Mouse (Mus musculus) layer of hippocampus, adult 11-12 months (tissue): ENCODE measurements around the gene Timm23.
A peak's percentile ranks its signal among the peaks of the same experiment; 100 is the strongest.
"Not testable (repeated sequence)": the region's sequence is repeated elsewhere in the genome, so short reads cannot be mapped to it uniquely, and the experiment has no call there.

Source experiments
- DNase-seq: peaks from one replicate; pipeline ENCODE4 v3.0.0; 2022; ENCODE audit warnings: low spot score

Timm23 gene

DNA sequence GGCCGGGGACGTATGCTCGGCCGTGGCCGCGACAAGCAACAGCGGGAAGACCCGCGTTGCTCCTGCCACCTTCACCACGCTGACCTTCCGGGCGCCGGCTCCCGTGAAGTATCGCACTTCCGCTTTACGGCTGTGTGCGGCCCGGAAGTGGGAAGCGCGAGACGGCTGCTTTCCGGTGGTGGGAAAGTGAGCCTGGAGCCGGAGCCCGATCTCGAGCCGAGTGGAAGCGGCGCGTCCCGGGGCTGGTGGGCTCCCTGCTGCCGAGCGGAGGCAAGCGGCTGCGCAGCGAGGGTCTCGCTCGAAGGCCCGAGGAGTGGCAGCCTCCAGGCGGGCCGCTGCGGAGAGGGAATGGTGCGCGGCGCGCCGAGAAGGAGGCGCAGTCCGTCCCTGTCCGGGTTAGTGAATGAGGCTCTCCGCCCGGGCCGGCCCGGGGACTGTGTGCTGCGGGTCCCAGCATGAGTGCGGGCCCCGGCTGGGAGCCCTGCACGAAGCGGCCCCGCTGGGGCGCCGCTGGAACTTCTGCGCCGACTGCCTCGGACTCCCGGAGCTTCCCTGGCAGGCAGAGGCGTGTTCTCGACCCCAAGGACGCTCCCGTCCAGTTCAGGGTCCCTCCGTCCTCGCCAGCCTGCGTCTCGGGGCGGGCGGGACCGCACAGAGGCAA, at the start of gene Timm23, which contains the start of gene Parg:
Gene Timm23, minus strand, starts transcription at position 108 of the 661 bp plus-strand sequence.
Gene Parg, plus strand, starts transcription at position 159 of the 661 bp plus-strand sequence.
- peak; percentile 87 for DNase-seq

DNA sequence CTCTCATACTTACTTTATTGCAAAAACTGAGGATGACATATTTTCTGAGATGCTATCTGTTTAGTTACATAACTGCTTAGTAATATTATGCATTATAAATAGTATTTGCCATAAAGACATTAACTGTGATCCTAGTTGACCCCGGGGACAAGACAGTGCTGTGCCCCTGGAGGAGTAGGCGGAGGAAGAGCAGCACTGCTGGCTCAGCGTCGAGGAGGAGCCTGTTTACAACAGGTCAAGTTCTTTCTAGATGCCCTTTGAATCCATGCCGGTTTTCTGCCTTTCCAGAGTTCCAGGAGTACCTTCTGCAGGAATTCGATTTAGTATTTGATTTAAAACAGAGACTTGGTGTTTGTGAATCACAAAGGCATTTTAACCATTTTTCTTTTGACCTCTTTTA, 47.9 kb upstream of the Timm23 start:
- DNase-seq, result no peak

DNA sequence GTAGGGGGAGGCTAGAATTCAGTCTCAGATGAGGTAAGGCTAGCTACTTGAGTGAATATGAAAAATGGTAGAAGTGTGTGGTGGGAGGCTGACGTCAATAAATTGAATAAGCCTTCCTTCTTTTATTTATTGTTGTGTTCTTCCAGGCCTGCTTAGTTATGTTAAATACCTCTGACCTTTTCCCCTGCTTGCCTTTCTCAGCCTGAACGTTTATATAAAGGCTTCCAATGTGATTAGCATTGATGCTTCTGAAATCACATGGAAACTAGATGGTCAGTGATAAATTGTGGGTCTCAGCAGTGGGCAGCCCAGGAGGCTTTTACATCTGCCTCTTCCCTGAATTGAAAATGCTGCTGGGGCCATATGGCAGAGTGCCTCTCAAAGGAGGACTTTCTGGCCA, 44.3 kb upstream of the Timm23 start:
- DNase-seq, result no peak

DNA sequence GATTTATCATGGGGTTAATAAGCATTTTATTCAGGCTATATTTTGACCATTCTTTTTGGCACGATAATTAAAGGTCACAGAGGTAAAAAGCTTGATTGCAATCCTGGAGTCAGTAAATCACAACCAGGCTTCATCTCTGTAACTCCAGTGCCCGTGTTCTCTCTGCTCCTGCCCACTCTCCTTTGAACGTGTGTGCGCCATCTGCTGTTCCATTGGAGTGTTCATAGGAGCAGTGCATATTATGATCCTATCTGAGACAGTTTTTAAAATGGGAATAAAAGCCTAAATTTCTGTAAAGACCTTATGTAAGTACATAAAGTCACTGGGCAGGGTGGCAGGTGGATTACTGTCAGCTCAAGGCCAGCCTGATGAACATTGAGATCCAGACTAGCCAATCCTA, 40.7 kb upstream of the Timm23 start:
- DNase-seq, result peak; percentile 48

DNA sequence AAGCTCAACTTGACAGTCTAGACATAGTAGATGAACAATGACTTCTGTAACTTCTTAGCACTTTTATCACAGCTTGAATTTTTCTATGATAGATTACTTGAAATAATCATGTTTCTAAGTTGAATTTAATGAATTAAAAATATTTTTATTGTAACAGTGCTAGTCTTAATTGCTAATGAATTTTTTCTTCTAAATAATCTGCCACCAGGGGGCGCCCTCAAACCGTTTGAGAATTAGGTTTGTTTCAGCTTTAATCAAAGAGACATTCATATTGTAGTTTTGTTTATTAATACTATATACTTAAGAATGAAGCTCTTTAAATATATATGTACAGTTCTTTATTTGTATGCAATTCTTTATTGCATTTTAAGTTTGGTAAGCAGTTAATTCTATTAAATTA, 27.3 kb upstream of the Timm23 start:
- peak; percentile 74 for DNase-seq

DNA sequence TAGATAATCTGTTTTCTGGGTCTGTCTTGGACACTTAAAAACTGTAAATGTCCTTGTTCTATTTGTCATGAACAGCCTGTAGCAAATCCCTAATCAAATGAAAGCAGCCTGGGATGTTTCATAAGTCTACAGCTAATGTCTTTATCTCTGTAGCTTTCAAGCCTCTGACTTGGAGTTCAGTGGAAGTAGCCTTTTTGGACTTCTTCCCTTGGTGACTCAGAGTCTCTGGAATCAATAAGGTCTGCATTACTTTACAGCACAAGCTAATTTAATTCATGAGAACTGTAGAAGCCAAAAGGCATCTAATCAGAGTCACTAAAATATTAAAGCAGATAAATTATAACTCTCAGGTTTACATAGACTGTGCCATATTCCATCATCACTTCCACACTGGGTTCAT, 24.9 kb upstream of the Timm23 start:
- no peak for DNase-seq

DNA sequence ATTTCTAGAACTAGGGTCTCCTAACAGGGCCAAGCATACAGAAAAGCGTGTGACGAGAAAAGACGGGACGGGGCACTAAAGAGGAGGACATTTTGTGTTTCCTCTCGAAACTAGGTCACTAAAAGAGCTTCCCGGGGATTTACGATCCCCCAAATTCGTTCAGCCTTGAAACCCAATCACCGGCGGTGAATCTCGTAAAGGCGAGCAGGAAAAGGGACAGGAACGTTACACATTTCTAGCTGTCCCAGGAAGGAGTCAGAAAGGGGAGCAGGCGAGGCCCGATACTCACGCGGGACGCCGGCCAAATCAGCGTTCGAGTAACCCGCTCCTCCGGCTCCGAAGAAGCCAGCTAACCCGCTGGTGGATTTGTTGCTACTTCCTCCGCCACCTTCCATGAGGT, 344 bp downstream of the Timm23 start:
- DNase-seq, result no peak

DNA sequence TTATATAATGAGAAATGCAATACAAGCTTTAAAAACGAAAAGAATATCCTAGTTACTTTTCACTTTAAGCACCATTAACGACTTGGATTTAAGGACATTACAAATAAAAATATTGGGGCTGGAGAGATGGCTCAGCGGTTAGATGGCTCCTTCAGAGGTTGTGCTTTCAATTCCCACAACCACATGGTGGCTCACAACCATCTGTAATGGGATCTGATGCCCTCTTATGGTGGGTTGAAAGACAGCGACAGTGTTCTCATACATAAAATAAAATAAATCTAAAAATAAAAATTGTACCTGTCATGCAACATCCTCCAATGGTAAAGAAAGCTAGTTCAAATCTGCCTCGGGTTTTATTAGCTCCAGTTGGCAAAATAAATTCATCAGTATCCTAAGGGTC, 8.1 kb downstream of the Timm23 start:
- not testable (repeated sequence) for DNase-seq

DNA sequence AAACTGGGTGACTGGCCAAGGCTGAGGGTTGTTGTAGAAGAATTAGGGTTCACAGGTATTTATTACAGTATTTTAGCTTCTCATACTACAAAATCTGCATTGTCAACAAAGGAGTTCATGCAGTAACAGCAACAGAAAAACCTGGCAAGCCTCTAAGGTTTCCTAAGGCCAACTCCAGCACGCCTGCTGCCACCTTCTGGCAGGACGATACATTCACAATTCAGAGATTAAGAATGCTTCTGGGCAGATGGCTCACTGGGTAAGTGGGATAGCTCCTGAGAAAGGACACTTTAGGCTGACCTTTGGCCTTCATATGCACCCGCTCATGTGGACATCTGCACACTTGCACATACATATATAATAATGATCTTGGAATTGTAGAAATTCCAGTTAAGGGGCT, 9.3 kb downstream of the Timm23 start:
- peak; percentile 28 for DNase-seq

DNA sequence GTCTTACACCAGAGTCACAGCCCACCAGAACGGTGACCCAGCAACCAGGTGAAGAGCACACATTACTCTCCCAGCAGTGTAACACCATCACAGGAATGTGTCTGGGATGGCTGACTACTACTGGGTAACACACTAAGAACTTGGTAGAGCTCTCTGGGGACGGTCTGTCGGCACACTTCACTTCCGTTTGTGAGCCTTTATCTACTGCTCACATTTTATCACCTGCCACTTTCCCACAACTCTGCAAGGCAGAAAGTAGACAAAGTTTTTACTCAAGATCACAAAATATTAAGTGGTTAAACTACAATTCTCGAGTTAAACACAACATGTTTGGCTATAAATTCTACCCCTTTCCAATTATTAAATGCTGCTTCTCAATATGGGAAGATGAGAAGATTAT, 9.8 kb downstream of the Timm23 start:
- no peak for DNase-seq

DNA sequence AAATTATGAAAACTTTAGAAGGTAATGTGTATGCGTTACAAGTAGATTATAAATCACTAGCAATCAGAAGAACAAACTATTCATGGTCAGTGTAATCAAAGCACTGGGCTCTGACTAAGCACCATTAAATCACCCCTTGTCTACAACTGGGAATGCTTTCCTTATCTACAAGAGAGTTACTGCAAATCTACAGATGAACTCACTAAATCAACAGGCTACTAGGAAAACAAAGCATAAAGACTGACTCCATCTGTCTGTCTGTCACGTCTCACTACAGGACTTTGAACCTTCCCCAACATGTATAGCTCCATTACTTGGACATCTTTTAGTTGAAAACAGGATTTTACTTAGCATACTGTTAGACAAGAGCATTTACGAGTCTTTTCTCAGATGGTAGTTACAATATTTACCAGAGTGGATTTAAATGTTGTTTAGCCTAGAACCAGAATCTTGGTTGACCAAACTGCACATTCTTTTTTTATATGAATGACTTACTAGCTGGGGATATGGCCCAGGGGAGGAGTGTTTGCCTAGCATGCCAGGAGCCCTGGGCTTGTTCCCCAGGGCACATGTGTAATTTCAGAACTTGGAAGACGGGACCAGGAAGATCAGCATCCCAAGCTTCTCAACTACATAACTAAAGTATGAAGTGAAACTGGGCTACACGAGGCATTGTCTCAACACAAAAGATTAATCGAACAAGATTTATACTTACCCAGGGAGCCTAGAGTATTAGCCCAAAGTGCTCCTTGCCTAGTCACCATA, 10.9 kb downstream of the Timm23 start:
- DNase-seq, result no peak

DNA sequence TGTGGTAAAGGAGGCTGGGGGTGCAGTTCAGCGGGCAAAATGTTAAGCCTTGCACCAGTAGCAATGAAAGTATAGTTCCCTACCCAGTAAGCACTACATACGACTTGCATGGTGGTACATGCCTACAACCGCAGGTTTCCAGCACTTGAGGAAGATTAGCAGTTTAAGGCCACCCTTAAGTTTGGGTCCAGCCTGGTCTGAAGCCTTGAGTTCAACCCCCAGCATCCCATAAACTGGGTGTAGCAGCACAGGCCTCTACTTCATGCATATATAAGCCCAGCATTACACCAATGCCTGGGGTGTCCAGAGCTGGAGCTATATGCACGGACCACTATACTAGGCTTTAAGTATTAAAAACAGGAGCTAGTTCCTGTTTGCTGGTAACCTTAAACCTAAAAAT, 17.9 kb downstream of the Timm23 start:
- DNase-seq, result no peak

DNA sequence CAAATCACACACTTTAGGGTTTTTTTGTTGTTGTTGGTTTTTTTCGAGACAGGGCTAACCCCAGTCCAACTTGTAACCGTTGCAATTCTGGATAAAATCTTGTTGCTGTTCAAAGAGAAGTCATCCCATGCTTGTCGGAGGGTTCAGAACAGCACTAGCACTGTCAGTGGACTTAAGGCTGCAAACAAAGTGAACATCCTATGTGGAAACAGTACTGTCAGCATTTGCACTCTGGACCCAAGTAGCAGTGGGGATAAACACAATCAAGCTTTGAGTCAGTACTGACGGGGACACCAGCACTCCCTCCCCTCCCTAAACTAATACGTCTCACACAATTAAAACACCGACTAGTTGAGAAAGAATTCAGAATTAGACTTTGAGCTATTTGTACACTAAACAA, 20.8 kb downstream of the Timm23 start:
- no peak for DNase-seq

DNA sequence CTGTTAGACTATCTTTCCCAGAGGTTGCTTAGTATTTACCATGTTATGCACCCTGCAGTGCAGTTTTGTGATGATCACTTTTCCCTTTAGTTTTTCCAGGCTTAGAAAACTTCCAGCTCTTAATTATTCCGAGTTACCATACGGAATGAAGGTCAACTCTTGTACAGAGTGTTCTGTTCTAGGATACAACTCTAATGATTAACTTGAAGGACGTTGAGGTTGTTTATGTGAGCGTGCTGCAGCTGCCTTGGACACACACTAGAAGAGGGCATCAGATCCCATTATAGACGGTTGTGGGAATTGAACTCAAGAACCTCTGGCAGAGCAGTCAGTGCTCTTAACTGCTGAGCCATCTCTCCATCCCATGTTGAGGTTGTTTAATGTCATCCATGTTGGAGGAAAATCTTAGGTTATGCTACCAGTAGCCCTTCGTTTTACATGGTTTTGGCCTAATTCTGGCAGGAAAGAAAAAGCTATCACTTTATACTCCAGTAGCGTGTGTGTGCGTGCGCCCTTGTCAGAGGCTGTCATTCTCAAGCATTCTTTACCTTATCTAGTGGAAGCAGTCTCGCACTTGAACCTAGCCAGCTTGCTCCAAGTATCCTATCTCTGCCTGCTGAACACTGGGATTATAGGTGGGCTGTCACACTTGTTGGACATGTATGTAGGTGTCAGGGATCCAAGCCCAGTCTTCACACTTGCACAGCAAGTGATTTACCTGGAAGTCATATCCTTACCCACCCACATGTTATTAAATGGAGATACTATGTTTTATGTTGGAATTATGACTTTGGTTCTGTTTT, 22.1 kb downstream of the Timm23 start:
- DNase-seq, result no peak

DNA sequence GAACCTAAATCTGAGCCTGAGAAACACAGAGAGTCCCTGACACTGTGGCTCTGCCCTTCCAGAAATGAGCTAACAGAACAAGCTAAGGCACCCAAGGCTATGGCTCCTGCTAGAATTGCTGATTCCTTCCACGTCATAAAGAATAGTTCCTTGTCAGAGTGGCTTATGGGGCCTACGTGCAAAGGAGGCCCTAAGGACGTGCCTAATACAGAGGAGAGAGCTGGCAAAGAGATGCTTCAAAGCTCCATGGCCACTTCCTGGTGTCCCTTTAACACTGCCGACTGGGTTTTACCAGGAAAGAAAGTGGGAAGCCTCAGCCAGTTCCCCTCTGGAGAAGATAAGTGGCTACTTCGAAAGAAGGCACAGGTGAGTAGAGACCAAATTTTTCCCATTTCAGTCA, 25.1 kb downstream of the Timm23 start:
- DNase-seq, result not testable (repeated sequence)

DNA sequence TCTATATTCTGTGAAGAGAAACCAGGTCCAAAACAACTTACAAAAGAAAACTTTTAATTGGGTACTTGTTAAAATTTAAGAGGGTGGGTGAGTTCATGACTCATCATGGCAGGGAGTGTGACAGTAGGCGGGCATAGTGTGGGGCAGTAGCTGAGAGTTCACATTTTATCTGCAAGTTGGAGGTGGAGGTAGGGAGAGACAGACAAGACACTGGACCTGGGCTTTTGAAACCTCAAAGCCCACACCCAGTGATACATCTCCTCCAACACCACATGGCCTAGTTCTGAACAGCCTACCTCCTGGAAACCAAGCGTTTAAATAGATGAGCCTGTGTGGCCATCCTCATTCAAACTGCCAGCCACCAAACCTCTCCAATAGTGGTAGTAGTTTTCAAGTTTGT, 26.4 kb downstream of the Timm23 start:
- DNase-seq, result no peak

DNA sequence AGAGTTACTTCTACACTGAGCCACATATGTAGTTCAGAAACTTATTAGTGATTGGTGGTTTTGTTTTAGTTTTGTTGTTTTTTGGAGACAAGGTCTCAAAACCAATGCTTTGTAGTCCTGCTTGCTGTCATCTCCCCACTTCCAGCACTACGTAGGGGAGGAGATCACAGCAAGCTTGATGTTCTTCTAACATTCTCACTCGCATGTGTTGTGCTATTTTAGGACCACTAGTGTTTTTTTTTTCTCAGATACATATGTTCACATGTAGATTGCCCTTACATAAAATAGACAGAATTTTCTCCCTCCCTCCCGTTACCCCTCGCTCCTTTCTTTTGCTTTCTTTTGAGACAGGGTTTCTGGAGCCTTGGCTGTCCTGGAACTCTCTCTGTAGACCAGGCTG, 31.6 kb downstream of the Timm23 start:
- no peak for DNase-seq

DNA sequence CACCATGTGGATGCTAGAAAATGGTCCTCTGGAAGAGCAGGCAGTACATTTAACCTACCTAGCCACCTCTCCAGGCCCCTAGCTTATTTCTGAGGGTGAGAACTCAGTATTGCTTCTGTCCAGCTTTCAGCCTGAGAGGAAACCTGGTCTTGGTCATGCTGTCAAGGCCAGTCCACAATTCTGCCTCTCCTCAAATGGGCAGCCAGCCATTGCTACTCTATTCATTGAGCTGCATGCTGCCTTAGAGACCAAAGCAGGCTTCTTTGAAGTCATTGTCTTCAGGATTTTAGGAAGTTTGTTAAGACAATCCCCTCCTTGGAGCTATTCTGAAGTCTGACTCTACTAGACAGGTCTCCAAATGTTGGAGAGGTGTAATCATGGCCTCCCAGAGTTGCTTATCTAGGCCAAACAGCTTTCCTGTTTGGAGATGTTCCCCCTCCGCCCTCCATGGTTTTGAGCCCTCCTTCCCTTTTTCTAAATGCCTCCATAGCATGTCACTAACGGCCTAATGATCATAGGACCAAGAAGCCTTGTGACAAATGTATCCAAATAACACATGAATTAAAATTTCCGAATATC, 33.0 kb downstream of the Timm23 start:
- no peak for DNase-seq

DNA sequence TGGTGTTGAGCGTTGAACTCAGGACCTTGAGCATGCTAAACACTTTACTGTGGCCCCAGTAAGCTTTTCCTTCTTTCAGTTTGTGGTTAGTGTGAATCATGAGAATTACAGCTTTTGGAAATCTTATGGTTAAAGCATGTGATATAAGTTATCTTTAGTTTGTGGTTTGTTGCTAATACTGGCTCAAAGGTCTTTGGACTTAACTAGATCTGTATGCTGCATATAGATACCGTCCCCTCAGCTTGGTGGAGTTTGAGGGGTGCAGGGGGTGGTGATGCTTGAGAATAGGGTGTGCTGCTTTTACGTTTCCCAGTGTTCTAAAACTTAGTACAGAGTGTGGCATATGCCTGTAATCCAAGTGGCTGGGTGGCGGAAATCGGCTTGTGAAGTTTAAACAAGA, 34.4 kb downstream of the Timm23 start:
- DNase-seq, result no peak

DNA sequence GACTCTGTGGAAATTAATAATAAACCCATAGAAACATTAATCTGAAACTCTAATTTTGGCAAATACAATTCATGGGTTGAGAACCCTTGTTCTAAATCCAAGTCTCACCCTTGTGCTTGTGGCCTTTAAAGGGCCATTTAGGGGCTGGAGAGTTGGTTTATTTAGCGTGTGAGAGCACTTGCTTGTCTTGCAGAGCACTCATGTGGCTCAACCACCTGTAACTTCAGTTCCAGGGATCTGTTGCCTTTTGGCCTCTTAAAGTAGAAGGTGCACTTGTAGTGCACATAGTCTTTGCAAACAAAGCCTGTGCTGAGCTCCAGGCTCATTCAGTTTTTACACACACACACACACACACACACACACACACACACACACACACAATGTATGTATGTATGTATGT, 34.9 kb downstream of the Timm23 start:
- DNase-seq, result no peak

DNA sequence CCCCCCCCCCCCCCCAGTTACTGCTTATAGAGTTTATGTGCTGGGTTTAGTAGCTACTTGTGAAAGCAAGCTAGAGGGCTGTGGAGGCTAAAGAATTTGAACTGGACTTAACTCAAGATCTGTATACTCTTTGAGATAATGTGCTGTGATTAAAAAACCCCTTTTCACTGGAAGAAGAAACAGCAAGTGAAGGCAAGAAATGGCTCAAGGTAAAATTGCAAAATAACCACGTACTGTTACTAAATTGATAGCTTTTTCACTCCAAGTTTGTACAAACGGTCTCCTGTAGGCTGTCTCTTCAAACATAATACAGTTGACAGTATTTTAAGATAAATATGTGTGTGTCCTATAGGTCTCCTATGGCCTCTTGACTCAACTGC, 35.6 kb downstream of the Timm23 start:
- no peak for DNase-seq

DNA sequence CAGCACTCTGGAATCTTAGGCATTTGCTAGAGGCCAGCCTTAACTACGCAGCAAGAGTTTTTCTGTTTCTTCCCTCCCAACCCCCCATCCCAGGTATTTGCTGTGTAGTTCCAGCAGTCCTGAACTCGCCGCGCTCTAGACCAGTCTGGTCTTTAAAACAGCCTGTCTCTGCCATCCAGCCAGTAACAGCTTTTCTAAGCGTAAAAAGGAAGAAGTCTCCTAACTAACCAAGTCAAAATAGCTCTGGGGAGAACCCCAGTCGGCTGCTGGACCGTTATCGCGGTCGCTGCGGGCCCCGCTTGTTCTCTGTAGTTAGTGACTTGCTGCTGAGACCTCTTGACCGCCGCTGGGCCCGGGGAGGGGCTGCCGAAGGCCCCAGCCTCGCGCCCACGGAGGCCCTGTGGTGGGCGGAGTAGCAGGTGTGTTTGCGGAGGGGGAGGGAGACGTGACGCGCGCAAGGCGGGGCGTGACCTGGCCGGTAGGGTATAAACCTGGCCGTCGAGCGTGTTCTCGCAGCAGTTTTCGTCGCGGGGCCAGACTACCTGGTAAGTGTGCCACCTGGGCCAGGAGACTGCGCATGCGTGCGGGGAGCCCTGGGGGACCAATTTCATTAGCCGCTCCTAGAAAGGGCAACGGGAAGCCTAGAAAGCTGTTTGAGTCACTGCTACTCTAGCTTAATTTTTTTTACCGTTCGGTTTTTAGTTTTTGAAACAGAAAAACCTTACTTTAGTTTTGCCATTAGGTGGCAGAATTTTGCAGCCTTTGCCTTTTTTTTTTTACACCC, 36.2 kb downstream of the Timm23 start:
- DNase-seq, result peak; percentile 24
